ENCODE assay signal across 9 mouse cellular contexts in genomic region chr7:111191674-111192073, GRCm38 (mm10).
DNase-seq lines count a peak whose midpoint lies in the region; ATAC-seq lines count a peak whose summit lies in the region.
"Had no signal": no experiment of that assay in that cellular context is flagged by ENCODE, and none has a peak within 500 bp of the region (broad histone marks: within the 10 kb centered on the region; RNA-seq: fewer than 3 reads in every experiment).

No protein-coding gene starts in this region.

- H3K4me2 ChIP-seq in neural tube, embryonic 13.5 days, result no peak overlapping the region

- H3K4me1 ChIP-seq in neural tube, embryonic 13.5 days (replicated peaks), result no peaks in the 10 kb centered on the region
- H3K4me1 ChIP-seq: megakaryocyte, embryonic 14.5 days had no signal

- H3K36me3 ChIP-seq in neural tube, embryonic 13.5 days, result no peaks in the 10 kb centered on the region

- intact Hi-C loops in heart, postnatal 14 days (cut with DNase I), result no loop called here

- H3K4me3 ChIP-seq in neural tube, embryonic 13.5 days, result no peak overlapping the region
- H3K4me3 ChIP-seq: megakaryocyte, embryonic 14.5 days had no signal

- no peak overlapping the region for H3K9ac ChIP-seq in neural tube, embryonic 13.5 days

- WGBS in neural tube, embryonic 13.5 days, result 73% methylated on average over 4 of the region's 4 CpGs

- H3K9me3 ChIP-seq in neural tube, embryonic 13.5 days, result no peaks in the 10 kb centered on the region
- H3K9me3 ChIP-seq: megakaryocyte, embryonic 14.5 days had no signal

- H3K27ac ChIP-seq in neural tube, embryonic 13.5 days (replicated peaks), result no peak overlapping the region

- DNase-seq in cerebellum, adult 8-10 months, result no peak
- DNase-seq in neural tube, embryonic 10.5 days (ENCODE audit: extremely low spot score, low spot score), result no peak
- peak; percentile 46 to 70 for DNase-seq in heart, postnatal 14 days
- peak; percentile 75 for DNase-seq in lung, postnatal 10 days
- DNase-seq in spleen, adult 12 weeks (ENCODE audit: low spot score), result no peak
- DNase-seq in spleen, postnatal 4 days (ENCODE audit: low spot score in 2 of 2), result no peak

- H3K27me3 ChIP-seq in neural tube, embryonic 13.5 days, result no peaks in the 10 kb centered on the region

- ATAC-seq in cerebellum, adult (ENCODE audit: insufficient number of reproducible peaks, low FRiP score, low TSS enrichment), result 0 out of 2 replicates have a peak, but pooled peaks have one; percentile 45
- ATAC-seq in neural tube, embryonic 13.5 days (ENCODE audit: low read depth), result peak; percentile 61; the same call in 1 of the 2 replicates

Comparison
In these comparisons a context has a peak if more than half of its experiments do, and no peak if none do; other contexts are left out.
1. DNase-seq: peak in heart, postnatal 14 days (2 of 2) and lung, postnatal 10 days (single experiment); none in cerebellum, adult 8-10 months (single experiment), neural tube, embryonic 10.5 days (single experiment), spleen, adult 12 weeks (single experiment) and spleen, postnatal 4 days (0 of 2).